Mouse (Mus musculus): ENCODE measurements around the gene Ddn. TPM values are rescaled to one million over a fixed set of nuclear protein-coding genes. Genes with fewer than 3 reads are reported as not detected.

Gene Ddn
- total RNA-seq (2023; ENCODE audit: inconsistent age) = 0.27 to 0.60 TPM (median 0.48 TPM) in 4 replicates

GRCm38 (mm10) chr15:98809390-98809789 is at the start of gene Ddn:
Gene Ddn (minus strand): TSS chr15:98809490.

DNA sequence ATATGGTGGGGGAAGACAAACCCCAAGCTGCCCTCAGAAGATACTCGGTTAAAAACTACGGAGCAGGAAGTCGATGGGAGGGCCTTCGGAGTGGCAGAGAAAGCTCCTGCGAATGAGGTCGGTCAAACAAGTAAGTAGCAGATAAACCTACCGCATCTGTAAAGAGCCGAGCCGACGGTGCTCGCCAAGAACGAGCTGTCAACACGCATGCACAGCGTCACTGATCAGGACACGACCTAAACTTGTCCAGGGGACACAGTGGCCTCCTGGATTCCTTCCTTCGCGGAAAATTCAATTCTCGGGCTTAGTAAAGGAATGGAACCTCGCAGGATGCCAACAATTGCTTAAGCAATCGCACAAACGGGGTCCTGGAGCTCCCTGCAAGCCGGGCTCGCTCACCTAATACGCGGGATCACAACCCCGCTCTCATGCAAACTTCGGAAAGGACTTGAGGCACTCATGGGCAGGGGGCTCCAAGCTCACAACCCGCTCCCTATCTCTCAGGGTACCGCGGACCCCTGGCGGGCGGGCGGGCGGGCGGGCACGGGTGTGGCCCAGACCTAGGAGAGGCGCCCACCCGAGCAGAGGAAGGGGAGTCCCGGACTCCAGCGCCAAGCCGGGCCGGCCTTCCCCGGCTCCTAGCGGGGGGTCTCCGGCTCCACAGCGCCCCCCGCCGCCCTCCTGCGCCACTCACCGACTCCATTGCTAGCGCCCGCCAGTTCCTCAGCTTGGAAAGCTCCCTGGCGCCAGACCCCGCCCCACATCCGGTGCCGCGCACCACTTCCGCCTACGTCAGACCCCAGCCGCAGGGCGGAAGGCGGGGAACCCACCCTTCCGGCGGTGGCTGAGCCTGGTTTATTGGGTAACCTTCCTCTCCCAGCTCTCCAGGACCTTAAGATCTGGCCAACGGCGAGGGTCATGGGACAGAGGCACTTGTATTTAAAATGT is 21.7 kb upstream of the Ddn start, which contains the start of gene Prkag1:
Gene Prkag1 (minus strand): TSS at position 786 of the 948 bp plus-strand sequence.

GRCm38 (mm10) chr15:98789661-98790535 is 19.4 kb downstream of the Ddn start, which contains the start of gene Wnt1:
Gene Wnt1 (plus strand): TSS chr15:98789857.

DNA sequence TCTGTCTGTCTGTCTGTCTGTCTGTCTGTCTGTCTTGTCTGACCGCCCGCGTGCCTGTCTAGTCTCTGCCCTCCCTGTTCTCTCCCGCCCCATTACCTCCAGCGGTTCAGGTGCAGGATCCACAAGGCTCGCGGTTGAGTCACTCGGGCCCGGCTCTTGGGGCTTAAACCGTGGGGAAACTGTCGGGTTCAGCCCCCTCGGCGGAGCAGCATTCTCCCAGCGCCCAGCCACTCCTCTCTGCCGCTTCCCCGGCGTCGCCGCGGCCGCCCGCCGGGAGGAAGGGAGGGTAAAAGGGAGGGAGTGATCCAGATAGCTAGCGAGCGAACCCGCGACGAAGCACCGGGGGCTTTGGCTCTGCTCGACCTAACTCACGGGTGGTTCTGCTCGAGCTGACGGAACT is 31.5 kb downstream of the Ddn start, which contains the start of gene Wnt10b:
Gene Wnt10b (minus strand): TSS at position 389 of the 400 bp plus-strand sequence.

GRCm38 (mm10) chr15:98762670-98763529 is 46.4 kb downstream of the Ddn start, which contains the start of gene Arf3:
Gene Arf3 (minus strand): TSS chr15:98763214.

Other genes starting within 250 kb of the Ddn start
- 128 to 168 TPM (median 160 TPM) in 4 replicates for gene Ccnt1, start 238.6 kb downstream of the Ddn start, total RNA-seq (2023; ENCODE audit: inconsistent age)
- not detected in 4 replicates for gene 4930415O20Rik, start 238.5 kb downstream of the Ddn start, total RNA-seq (2023; ENCODE audit: inconsistent age)
- gene Adcy6, start 199.4 kb downstream of the Ddn start, total RNA-seq (2023; ENCODE audit: inconsistent age) = 1.5 to 2.6 TPM (median 2.3 TPM) in 4 replicates
- gene Cacnb3, start 178.7 kb downstream of the Ddn start, total RNA-seq (2023; ENCODE audit: inconsistent age) = not detected in 4 replicates
- gene Ddx23, start 146.6 kb downstream of the Ddn start, total RNA-seq (2023; ENCODE audit: inconsistent age) = 129 to 154 TPM (median 140 TPM) in 4 replicates
- gene Rnd1, start 132.0 kb downstream of the Ddn start, total RNA-seq (2023; ENCODE audit: inconsistent age) = 0.63 to 1.6 TPM in 2 of 4 replicates, not detected in the others
- gene Ccdc65, start 101.3 kb downstream of the Ddn start, total RNA-seq (2023; ENCODE audit: inconsistent age) = not detected in 4 replicates
- gene Fkbp11, start 81.3 kb downstream of the Ddn start, total RNA-seq (2023; ENCODE audit: inconsistent age) = 15.1 to 21.5 TPM (median 17.9 TPM) in 4 replicates
- gene Arf3, start 46.3 kb downstream of the Ddn start, total RNA-seq (2023; ENCODE audit: inconsistent age) = 87.1 to 90.8 TPM (median 87.3 TPM) in 4 replicates
- gene Wnt10b, start 31.3 kb downstream of the Ddn start, total RNA-seq (2023; ENCODE audit: inconsistent age) = 0.29 to 1.7 TPM (median 1.0 TPM) in 4 replicates
- gene Wnt1, start 19.6 kb downstream of the Ddn start, total RNA-seq (2023; ENCODE audit: inconsistent age) = not detected in 4 replicates
- gene Prkag1, start 22.0 kb upstream of the Ddn start, total RNA-seq (2023; ENCODE audit: inconsistent age) = 75.5 to 85.9 TPM (median 77.7 TPM) in 4 replicates
- gene Kmt2d, start 61.7 kb upstream of the Ddn start, total RNA-seq (2023; ENCODE audit: inconsistent age) = 168 to 182 TPM (median 176 TPM) in 4 replicates
- gene Rhebl1, start 85.0 kb upstream of the Ddn start, total RNA-seq (2023; ENCODE audit: inconsistent age) = 18.3 to 23.1 TPM (median 21.3 TPM) in 4 replicates
- gene Dhh, start 89.0 kb upstream of the Ddn start, total RNA-seq (2023; ENCODE audit: inconsistent age) = 0.80 TPM in 1 of 4 replicates, not detected in the others
- 228 to 245 TPM (median 238 TPM) in 4 replicates for gene Lmbr1l, start 108.7 kb upstream of the Ddn start, total RNA-seq (2023; ENCODE audit: inconsistent age)
- gene Tuba1b, start 125.1 kb upstream of the Ddn start, total RNA-seq (2023; ENCODE audit: inconsistent age) = 147 to 162 TPM (median 158 TPM) in 4 replicates
- not detected in 4 replicates for gene Gm49450, start 144.1 kb upstream of the Ddn start, total RNA-seq (2023; ENCODE audit: inconsistent age)
- gene Tuba1a, start 144.2 kb upstream of the Ddn start, total RNA-seq (2023; ENCODE audit: inconsistent age) = 132 to 146 TPM (median 141 TPM) in 4 replicates
- gene Tuba1c, start 220.4 kb upstream of the Ddn start, total RNA-seq (2023; ENCODE audit: inconsistent age) = 66.8 to 74.7 TPM (median 73.4 TPM) in 4 replicates
- not detected in 4 replicates for gene Prph, start 245.7 kb upstream of the Ddn start, total RNA-seq (2023; ENCODE audit: inconsistent age)